In the genomic region with DNA sequence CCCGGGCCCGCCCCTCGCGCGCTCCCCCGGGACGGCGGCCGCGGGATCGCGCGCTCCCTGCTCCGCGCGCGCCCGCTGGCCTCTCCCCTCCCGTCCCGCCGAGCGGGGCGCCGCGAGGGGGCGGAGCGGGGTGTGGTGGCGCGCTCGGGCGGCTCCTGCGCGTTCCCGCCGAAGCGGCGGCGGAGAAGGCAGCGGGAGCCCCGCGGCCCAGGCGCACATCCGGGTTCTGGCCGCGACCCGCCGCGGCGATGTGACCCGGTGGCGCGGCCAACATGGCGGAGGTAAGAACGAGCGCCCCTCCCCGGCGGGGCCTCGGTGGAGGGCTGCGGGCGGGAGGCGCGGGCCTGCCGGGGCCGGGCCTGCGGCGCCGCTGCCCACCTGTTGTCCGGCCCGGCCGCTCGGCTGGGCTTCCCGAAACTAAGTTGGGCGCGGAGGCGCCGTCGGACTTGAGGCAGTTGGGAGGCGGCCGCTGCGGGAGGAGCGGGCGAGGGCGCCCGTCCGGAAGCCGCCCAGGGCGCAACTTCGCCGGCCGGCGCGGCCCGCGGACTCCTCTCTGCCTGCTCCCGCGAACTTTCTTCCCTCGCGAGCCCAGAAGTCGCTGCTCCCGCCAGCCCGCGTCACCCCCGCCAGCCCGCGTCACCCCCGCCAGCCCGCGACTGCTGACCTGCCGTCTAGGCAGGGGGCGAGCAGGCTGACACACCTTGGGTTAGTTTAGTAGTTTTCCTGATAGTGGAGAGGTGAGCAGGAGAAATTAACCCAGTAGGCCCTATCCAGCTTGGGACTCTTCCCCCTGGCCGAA, we compare ENCODE assay signal across 8 mouse cellular contexts. TPM values are rescaled to one million over a fixed set of nuclear protein-coding genes. Genes with fewer than 3 reads are reported as not detected.
DNase-seq lines count a peak whose midpoint lies in the region; ATAC-seq and TF ChIP-seq lines count a peak whose summit lies in the region.

No protein-coding gene starts in this region.

- TF ChIP-seq CTCF in G1E (IDR thresholded peaks at IDR 0.05; ENCODE audit: low read depth, low read length): no peak
- no peak for TF ChIP-seq CTCF in lung, adult 2 months (IDR thresholded peaks at IDR 0.05; ENCODE audit: insufficient read depth, low read length)

- peak overlapping the region; percentile 82 for H3K4me3 ChIP-seq in G1E (ENCODE audit: low read depth, low read length)
- H3K4me3 ChIP-seq in lung, adult 2 months (replicated peaks; ENCODE audit: extremely low read depth, low read depth, low read length): peak overlapping the region; percentile 90
- peak overlapping the region; percentile 87 for H3K4me3 ChIP-seq in neural tube, embryonic 15.5 days (replicated peaks)

- WGBS in lung, adult 2 months: under 1% methylated on average over 82 of the region's 111 CpGs
- under 1% methylated on average over 91 of the region's 111 CpGs for WGBS in neural tube, embryonic 15.5 days

- H3K9me3 ChIP-seq in G1E (replicated peaks): no peaks in the 10 kb centered on the region
- H3K9me3 ChIP-seq in neural tube, embryonic 15.5 days (replicated peaks): no peaks in the 10 kb centered on the region

- peak; percentile 84 for DNase-seq in G1E (ENCODE audit: low spot score)
- DNase-seq in cerebellum, adult 8-10 months: peak; percentile 76
- peak; percentile 69 for DNase-seq in forelimb bud, embryonic 11.5 days (ENCODE audit: low read depth, low spot score)
- DNase-seq in heart, postnatal 4 days: peak; percentile 86
- peak; percentile 29 to 57 for DNase-seq in layer of hippocampus, adult 8-10 months (ENCODE audit: low spot score in 2 of 2)
- peak; percentile 85 for DNase-seq in lung, adult 2 months
- DNase-seq in testis, postnatal 10 days (ENCODE audit: low spot score): peak; percentile 87

- H3K4me2 ChIP-seq in neural tube, embryonic 15.5 days: peak overlapping the region; percentile 89

- peaks cover 35% of the 10 kb centered on the region for H3K4me1 ChIP-seq in G1E (ENCODE audit: insufficient read depth, low read depth, low read length)
- H3K4me1 ChIP-seq in lung, adult 2 months (ENCODE audit: control insufficient read depth, insufficient read depth, low read length): peaks cover 12% of the 10 kb centered on the region
- peaks cover 32% of the 10 kb centered on the region for H3K4me1 ChIP-seq in neural tube, embryonic 15.5 days

- H3K27me3 ChIP-seq in G1E (ENCODE audit: insufficient read depth, low read length): no peaks in the 10 kb centered on the region
- H3K27me3 ChIP-seq in neural tube, embryonic 15.5 days (replicated peaks): no peaks in the 10 kb centered on the region

- no peak; the same call in 1 of the 2 replicates for ATAC-seq in G1E (ENCODE audit: extremely low read depth, insufficient number of reproducible peaks, low FRiP score, poor library complexity, severe bottlenecking)
- ATAC-seq in neural tube, embryonic 15.5 days (ENCODE audit: low FRiP score): peak; percentile 49

- peaks cover 15% of the 10 kb centered on the region for H3K36me3 ChIP-seq in G1E (replicated peaks)
- peaks cover 5% of the 10 kb centered on the region for H3K36me3 ChIP-seq in neural tube, embryonic 15.5 days

- H3K9ac ChIP-seq in neural tube, embryonic 15.5 days (replicated peaks): peak overlapping the region; percentile 68

- peak; percentile 77 for TF ChIP-seq POLR2A in lung, adult 2 months (IDR thresholded peaks at IDR 0.05; ENCODE audit: borderline replicate concordance, extremely low read depth, low read depth, low read length)

- peak overlapping the region; percentile 88 for H3K27ac ChIP-seq in neural tube, embryonic 15.5 days (replicated peaks)

RNA-seq across cellular contexts. Expression of gene Wdr78, which starts 5.1 kb away (rescaled TPM):
- total RNA-seq in G1E (2014; fragmentation: Nextera tagmentation) (3.8 and 5.4 TPM in 2 replicates), G1E (2017) (0.87 and 1.0 TPM in 2 replicates)
- 0.59 and 0.81 TPM in 2 replicates for polyA plus RNA-seq in G1E (2012)
- total RNA-seq in heart, postnatal 4 days (2021): 1 to 10 TPM; 1.1 to 1.5 TPM
- 10 to 100 TPM; 10.5 to 22.2 (median 13.9) TPM for total RNA-seq in layer of hippocampus, adult 8-10 months (2022)
- polyA plus RNA-seq in lung, adult 2 months (2012; rRNA removed): 2.8 and 5.6 TPM in 2 replicates
- 4.3 and 4.8 TPM in 2 replicates for polyA plus RNA-seq in neural tube, embryonic 15.5 days (2015; fragmentation: Nextera tagmentation; extraction: Ambion mirVana)

RNA-seq across cellular contexts. Expression of gene Mier1, which starts 5.2 kb away (rescaled TPM):
- total RNA-seq in G1E (2014; fragmentation: Nextera tagmentation) (98.3 and 107 TPM in 2 replicates), G1E (2017) (55.0 and 74.0 TPM in 2 replicates)
- polyA plus RNA-seq in G1E (2012): 15.4 and 17.8 TPM in 2 replicates
- 10 to 100 TPM; 42.9 to 46.6 TPM for total RNA-seq in heart, postnatal 4 days (2021)
- total RNA-seq in layer of hippocampus, adult 8-10 months (2022): 10 to 100 TPM; 44.4 to 56.1 (median 51.3) TPM
- polyA plus RNA-seq in lung, adult 2 months (2012; rRNA removed): 9.5 and 13.9 TPM in 2 replicates
- polyA plus RNA-seq in neural tube, embryonic 15.5 days (2015; fragmentation: Nextera tagmentation; extraction: Ambion mirVana): 31.2 and 36.6 TPM in 2 replicates
